Mouse (Mus musculus) thymus, postnatal 10 days (tissue): ENCODE data around the gene Sh3bgrl.
"Not testable (repeated sequence)": the region's sequence is repeated elsewhere in the genome, so short reads cannot be mapped to it uniquely, and the experiment has no call there.

Source experiments
- DNase-seq, 2 experiments: peaks; one replicate each; pipeline ENCODE4 v3.0.0; 2021; ENCODE audit warnings: low spot score in 2 of 2

Sh3bgrl gene

GRCm38 (mm10) chrX:109095245-109096242 lies at the start of gene Sh3bgrl:
TSS of gene Sh3bgrl (plus strand) at chrX:109095365.
- peak; percentile 38 to 41 for DNase-seq

DNA sequence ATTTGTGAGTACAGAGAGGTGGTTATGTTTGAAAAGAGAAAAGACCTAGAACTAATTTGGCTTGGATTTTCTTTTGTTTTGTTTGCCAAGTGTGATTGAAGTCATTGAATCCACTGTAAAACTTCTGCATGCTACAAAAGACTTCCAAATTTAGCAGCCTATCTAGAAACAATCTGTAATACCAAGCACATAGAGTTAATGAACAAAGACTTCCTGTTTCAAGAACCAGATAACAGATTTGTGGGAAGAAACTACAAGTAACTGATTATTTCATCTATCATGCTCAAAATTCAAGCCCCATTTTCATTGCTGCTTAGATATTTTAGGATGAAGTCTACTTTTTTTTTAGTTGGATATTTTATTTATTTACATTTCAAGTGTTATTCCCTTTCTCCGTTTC lies 47.4 kb upstream of the Sh3bgrl start:
- no peak for DNase-seq

- no peak for DNase-seq
These were observed 23.4 kb upstream of the Sh3bgrl start for GRCm38 (mm10) chrX:109071719-109072118.

DNA sequence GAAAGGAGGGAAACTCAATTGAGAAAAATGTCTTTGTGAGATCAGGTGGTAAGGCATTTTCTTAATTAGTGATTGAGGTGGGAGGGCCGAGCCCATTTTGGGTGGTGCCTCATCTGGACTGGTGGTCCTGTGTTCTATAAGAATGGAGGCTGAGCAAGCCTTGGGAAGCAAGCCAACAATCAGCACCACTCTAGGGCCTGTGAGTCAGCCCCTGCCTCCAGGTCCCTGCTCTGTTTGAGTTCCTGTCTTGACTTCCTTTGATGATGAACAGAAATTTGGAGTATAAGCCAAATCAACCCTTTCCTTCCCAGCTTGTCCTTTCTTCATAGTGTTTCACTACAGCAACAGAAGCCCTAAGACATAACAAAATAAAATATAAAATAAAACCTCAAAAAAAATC lies 19.4 kb upstream of the Sh3bgrl start:
- no peak for DNase-seq

- DNase-seq, result peak in 1 of 2 experiments; percentile 8
These were observed 18.8 kb upstream of the Sh3bgrl start for GRCm38 (mm10) chrX:109076355-109076754.

DNA sequence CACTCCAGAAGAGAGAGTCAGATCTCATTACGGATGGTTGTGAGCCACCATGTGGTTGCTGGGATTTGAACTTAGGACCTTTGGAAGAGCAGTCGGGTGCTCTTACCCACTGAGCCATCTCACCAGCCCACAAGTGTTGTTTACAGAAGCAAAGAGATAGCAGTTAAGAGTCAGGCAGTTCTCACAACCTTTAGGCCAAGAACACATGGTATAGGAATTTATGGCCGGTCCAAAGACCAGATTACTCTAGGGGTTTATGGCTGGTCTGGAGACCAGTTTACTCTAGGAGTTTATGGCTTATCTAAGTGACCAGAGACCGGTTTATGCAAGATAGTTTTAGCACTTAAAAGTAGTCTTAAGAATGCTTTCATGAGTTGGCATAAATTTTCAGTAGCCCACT lies 15.8 kb upstream of the Sh3bgrl start:
- not testable (repeated sequence) for DNase-seq

GRCm38 (mm10) chrX:109087073-109087472 lies 8.1 kb upstream of the Sh3bgrl start:
- DNase-seq, result no peak

DNA sequence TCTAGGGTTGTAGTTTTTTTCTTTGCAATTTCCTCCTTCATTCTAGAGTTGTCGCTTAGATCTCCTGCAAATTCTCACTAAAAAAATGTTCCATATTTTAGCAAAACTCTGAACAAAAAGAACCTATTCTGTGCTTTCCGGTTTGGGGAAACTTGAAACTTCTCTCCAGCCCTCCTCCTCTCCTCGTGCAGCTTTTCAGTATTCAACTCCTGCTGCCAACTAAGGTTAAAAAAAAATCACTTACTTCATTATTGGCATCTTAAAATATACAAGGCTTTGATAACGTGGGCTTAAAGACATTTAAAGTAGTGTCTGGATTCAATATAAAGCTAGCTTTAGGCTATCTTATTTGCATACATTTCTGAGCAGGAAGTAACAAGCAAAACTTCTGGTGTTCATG lies 365 bp upstream of the Sh3bgrl start:
- DNase-seq, result no peak

DNA sequence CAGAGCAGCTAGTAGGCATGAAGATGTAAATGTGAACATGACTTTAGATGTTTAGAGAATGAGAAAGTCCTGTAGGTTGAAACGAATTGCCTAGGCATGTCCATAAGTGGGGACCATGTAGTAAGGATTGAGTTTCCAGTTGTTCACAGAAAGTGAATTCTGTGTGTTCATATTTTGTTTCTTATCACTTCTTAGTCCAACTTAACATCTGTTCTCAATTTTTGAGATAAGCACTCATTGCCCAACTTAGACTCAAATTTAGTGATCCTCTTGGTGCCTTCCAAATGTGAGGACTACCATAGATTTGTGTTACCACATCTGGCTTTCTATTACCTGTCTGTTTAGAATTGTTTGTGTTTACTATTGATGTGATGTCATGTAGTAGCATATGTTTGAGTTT lies 3.3 kb downstream of the Sh3bgrl start:
- no peak for DNase-seq

- DNase-seq, result no peak
These were observed 5.3 kb downstream of the Sh3bgrl start for GRCm38 (mm10) chrX:109100441-109100840.

DNA sequence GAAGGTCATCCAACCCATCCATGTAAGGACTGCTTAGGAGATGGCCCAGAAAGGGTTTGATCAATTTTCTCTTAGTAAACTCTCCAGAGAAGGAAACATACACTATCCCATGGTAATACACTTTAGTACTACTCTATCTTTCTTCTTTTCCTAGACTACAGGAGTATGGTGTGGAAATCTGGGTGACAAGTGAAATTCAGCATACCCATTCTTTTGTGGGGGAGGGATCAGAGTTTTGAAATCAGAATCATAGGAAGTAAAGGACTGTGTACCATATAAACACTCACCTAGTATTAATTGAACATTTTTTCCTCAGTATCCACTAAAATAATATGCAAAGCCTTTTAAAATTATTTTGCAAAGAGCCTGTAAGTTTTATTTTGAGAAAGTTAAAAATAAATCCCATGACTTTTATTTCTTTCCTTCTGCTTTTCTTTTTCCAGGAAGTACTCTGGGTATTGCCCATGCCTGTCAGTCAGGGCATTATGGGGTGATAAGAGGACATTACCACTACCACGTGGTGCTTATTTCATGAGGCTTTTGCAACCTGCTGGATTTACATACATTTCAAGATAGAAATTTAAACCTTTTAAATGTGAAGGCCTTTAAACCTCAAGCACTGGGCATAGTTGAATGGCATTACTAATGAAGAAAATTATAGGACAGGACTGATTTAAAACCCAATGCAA lies 13.1 kb downstream of the Sh3bgrl start:
- DNase-seq, result no peak

DNA sequence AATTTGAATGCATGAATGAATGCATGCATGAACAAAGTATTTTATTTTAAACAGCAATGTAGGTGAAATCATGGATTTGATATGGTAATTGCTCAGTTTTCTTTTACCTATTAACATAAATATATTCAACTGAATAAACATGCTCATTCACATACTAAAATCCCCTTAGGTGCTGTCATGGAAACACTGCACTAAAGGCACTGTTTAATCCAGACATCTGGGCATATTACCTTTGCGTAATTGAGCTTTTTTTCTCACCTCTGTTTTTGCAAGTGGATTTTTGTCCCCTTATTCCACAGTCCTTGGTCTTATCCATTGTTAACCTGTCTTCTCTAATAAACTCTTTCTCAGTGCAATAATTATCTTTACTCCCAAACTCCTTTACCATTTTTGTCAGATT lies 17.7 kb downstream of the Sh3bgrl start:
- DNase-seq, result no peak

DNA sequence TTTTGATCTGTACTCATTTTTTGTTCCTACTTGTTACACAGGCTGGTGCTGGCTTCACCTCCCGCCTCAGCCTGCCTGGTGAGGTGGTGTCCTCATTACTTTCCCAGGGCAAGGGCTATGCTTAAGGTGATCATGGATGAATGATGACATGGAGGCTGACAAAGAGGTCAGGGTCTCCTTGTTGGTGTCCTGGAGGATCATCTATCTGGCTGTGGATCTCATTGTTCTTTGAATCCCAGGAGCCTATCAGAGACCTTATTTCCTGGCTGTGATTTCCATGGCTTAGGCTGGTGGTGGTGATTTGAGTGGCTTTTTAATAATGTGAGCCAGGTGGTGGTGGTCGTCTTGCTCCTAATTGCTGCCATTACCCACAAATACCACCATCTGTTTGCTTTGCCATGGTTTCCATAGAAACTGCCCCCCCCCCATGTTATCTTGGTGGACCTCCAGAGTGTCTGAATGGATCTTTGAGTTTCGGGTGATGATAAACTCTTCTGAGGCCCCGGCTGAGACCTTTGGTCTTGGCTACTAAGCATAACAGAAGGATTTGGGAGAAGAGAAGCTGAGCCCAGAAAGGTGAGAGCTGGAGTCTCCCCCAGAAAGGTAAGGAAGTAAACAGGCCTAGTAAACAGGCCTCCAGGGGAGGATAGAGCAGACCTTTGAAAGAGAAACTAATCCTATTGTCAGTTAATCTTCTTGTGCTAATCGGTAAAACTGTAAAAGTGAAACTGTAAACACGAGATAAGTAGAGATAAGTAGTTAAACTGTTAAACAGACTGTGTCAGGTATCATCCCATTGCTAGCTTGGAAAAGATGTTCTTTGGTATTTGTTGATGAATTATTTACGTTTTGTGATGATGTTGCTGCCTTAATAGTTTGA lies 18.5 kb downstream of the Sh3bgrl start:
- DNase-seq, result no peak

- DNase-seq, result no peak
These were observed 25.0 kb downstream of the Sh3bgrl start for GRCm38 (mm10) chrX:109119829-109120826.

DNA sequence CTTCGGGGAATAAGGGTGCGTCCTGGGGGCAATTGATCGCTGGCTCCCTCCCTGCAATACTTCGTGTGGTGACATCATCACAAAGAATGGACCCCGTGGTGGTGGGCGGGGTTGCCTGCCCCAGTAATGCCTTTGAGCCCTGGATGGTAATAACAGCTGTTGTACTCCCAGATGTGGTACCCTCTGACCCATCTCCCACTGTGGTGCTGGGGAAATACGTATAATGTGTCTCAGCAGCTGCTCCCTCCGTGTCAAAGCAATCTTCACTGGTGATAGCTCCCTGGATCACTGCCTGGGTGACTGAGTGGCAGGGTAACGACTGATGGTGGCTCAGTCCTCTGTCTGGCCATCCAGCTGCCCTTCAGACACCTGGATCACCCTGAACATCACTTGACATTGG lies 26.0 kb downstream of the Sh3bgrl start:
- DNase-seq, result no peak

DNA sequence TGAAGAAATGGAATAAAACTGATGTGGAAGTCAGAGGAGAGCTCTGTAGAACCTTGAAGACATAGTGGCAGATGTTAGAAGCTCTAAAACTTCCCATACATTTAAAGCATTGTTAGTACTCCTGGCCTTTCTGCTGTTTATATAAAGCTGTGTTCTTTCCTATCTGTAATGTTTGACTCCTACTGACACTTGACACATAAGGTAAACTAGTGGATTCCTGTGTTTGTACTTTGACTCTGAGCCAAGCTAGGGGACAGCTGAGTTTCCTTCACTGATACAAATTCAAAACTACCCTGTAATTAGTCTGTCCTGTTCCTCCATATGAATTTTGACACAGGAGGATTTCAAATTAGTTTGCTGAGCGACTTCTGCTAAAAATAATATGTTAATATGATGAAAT lies 27.5 kb downstream of the Sh3bgrl start:
- no peak for DNase-seq

DNA sequence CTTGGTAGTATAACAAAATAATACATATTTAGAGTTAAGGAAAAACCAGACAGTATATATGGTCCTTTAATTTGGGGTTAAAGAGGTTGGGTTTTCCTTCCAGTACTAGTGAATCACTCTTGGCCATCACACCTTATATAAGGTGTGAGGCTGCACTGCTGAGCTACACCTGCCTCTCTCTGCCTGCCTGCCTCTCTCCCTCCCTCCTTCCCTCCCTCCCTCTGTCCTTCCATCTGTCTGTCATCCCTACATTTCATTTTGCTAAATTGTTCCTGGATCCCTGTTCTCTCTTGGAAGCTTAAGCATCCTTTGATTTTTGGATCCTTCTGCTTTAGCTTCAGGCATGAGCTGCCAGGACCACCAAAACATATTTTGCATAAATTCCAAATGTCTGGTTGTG lies 28.6 kb downstream of the Sh3bgrl start:
- DNase-seq, result no peak

- DNase-seq, result no peak
These were observed 31.7 kb downstream of the Sh3bgrl start for GRCm38 (mm10) chrX:109126847-109127246.

DNA sequence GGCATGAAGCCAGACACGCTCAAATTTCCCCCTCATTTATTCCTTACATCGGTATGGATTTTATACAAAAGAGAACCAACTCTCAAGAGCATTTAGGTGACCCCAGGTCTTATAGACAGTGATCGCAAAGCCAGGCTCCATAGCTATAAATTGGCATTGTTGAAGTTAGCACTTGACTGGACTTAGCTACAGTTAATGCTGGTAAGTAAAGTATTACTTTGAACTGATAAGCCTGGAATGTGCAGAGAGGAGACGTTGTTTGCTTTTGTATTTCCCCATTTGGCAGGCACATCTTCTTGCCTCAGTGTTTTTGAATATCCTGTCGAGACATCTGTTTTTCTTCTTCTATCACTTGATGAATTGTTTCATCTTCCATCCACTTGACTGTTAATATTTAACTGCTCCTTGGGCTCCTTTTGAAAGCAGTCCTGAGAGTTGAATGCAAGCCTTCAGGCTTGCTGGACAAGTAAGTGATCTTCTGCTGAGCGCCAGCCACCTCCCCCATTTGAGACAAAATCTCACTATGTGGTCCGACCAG lies 32.5 kb downstream of the Sh3bgrl start:
- no peak for DNase-seq

GRCm38 (mm10) chrX:109130066-109130465 lies 34.9 kb downstream of the Sh3bgrl start:
- DNase-seq, result no peak
